Mouse (Mus musculus): ENCODE results near the gene Rnaseh2c.

Gene Rnaseh2c

DNA sequence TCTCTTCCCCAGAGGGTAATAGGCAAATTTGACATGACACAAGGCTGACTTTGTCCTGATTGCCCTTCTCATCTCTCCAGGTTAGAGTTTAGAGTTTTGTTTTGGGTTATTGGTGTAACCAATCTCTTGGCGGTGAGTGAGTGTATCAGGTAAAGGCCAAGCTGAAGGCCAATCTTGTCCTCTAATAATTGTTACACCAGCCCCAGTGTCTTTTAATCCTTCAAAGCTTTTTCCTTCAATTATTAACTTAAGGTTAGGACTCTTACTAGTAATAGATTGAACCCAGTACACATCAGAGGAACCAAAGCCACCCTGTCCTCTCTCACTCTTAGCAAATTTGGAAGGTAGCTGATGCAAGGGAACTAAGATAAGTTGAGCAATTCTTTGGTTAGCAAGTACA is 26.3 kb upstream of the Rnaseh2c start:
- no peak for DNase-seq (ENCODE audit: low spot score in 2 of 2)

DNA sequence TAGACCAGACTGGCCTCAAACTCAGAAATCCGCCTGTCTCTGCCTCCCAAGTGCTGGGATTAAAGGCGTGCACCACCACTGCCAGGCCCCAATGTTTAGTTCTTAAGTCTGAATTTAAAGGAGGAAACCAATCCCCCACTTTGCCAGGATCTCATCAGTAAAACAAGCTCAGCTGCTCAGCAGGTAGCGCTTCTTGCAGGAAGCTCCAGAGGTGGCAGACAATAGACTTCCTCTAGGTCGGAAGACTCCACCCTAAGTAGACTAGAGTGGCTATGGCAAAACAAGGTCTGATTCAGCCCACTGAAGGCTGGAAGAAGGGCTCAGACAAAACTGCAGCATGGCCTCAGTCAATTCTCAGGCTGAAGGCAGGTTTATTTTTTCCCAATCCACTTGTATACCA is 21.7 kb upstream of the Rnaseh2c start:
- DNase-seq (ENCODE audit: low spot score in 2 of 2), result no peak

DNA sequence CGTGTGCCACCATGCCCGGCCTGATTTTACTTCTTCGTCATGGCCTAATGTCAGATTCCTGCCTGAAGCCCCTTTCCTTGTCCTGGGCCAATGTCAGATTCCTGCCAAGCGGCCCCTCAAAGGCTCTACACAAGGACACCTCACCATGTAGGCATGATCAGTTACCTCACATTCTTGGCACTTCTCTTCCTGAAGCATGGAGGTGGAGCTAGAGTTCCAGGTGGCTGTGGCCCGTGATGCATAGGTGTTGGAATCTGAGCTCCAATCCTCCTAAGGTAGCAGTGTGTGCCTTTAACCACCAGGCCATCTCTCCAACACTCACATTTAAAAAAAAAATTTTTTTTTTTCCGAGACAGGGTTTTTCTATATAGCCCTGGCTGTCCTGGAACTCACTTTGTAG is 20.9 kb upstream of the Rnaseh2c start:
- no peak for DNase-seq (ENCODE audit: low spot score in 2 of 2)

DNA sequence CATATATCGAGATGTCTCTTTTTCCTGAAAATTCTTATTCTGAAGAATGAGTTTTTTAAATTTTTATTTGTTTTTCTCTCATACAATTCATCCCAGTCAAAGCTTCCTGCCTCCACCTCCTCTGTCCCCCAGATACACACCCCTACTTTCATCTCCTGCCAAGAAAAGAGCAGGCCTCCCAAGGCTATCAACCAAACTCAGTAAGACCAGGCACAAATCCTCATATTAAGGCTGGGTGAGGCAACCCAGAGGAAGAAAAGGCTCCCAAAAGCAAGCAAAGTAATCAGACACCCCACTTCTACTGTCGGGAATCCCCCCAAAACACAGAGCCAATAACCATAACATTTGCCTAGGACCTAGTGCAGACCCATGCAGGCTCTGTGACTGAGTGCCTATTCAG is 19.7 kb upstream of the Rnaseh2c start:
- no peak for DNase-seq (ENCODE audit: low spot score in 2 of 2)

DNA sequence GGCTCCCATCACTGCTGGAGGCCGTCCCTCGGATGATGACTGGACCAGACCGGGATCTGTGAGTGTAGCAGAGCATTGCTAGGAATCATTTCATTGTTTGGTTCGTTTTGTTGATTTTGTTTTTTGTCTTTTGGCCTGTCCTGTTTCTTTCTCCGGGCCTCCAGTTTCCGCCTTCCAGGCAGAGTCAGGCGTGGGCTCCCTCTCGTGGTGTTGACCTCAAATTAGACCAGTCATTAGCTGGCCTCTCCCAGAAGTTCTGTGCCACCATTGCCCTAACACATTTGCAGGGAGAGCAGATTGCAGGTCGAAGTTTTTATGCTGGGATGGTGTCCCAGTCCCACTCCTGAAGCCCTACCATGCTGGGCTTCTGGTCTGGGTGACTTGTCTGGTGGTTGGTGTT is 12.5 kb upstream of the Rnaseh2c start:
- DNase-seq (ENCODE audit: low spot score in 2 of 2), result no peak

DNA sequence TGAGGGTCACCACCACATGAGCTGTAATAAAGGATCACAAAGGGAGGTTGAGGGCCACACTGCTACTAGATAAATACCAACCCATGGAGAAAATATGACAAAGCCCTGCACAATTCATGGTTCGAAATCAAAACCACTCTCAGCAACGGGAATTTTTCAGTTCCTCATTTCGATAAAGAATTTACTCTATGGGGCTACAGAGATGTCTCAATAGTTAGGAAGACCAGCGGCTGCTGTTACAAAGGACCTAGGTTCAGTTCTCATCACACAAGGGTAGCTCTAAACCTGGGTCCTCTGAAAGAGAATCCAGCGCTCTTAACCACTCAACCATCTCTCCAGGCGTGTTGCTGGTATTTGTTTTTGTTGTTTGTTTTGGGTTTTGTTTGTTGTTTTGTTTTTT is 9.8 kb upstream of the Rnaseh2c start:
- DNase-seq (ENCODE audit: low spot score in 2 of 2), result no peak

DNA sequence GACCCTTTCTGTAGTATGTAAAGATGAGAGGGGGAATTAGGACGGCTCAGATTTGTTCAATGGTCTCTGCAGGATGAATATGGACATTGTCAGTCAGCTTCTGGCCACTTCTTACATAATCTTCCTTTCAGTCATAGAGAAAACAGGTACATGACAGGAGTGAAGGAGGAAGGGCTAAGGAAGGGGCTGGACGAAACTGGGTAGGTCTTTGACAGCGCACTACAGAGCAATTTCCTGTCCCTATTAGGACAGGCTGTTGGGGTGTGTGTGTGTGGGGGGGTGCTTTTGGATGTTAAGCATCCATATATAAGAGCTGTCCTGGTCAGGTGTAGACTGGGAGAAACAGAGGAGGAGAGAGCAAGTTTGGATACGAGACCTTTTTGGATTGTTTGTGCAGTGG is 2.4 kb upstream of the Rnaseh2c start:
- no peak for DNase-seq (ENCODE audit: low spot score in 2 of 2)

DNA sequence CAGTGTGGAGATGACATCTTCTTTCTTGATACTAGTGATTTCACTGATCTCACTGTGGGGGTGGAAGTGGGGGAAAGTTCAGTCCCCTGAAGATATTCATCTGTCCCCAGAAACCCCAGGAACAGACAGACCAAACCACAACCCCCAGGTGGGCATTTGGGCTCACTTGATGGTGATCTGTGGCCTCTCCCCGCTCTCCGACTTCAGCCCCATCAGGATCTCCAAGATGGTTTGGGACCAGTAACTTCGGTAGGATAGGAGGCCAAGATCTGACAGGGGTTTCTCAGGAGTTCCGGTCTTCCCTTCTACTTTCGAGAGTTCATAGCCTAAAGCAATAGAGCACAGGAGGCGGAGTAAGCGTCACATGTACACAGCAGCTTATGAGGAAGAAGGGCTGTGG is 2.0 kb downstream of the Rnaseh2c start:
- DNase-seq (ENCODE audit: low spot score in 2 of 2), result no peak

DNA sequence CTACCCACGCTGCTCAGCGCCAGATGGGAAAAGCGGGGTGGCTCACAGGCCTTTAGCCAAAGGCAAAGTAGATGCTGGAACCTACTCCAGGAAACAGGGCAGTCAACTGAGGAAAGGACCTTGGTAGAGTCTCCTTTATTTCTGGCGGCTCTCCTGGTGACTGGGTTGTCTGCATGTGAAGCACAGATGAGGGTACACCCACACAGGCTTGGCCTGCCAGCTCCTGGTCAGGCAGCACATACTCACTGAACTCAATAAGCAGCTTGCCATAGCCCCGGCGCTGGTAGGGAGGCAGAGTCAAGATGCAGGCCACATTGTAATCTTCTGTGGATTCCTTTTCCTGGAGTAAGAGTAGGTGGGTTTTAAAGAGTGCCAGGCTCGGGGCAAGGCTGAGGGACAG is 3.5 kb downstream of the Rnaseh2c start:
- DNase-seq (ENCODE audit: low spot score in 2 of 2), result peak in 1 of 2 experiments; percentile 37

DNA sequence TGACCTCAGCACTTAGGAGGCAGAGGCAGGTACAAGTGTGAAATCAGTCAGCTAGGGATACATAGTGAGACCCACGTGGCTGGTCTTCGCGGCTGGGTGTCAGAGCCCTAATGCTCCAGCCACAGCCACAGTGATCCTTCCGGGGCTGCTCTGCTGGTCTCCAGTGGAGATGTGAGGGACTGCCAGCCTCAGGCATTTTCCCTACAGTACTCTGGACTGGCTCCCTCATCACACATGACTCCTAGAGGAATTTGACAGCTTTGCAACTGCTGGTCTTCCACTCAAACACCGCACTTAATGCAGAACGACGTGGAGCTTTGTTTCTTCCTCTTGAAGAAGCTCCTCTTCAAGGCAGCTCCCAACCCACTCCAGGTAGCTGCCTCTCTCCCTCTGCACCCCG is 4.5 kb downstream of the Rnaseh2c start:
- peak in 1 of 2 experiments; percentile 46 for DNase-seq (ENCODE audit: low spot score in 2 of 2)

DNA sequence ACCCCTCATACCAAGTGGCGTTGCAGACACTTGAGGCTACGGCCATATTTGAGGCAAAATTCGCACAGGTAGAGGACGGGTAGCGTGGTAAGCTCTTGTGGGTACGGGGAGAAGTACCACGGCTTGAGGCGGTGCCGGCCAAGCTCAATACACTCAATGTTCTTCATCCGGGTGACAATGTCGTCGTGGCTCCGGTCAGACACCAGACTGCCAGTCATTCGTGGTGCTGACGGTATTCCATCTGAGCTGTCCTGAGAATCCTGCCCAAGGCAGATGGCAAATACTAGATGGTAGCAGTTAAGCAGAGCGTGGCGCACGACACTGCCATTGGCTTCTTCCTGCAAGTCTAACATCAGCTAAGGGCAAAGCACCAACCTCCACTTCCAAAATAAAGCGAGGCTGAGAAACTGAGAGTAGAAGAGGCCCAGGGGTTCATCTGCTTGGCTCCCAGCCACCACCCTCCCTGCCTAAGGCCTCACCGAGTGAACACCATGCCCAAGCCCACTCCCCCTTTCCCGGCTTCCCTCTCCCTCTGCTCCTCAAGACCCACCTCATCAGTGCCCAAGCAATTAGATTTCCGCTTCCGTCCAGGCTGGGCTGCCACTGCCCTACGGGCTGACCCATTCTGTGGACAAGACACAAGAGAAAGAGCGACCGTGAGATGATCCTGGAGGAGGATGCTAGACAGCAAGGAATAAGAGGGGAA is 6.2 kb downstream of the Rnaseh2c start:
- no peak for DNase-seq (ENCODE audit: low spot score in 2 of 2)

DNA sequence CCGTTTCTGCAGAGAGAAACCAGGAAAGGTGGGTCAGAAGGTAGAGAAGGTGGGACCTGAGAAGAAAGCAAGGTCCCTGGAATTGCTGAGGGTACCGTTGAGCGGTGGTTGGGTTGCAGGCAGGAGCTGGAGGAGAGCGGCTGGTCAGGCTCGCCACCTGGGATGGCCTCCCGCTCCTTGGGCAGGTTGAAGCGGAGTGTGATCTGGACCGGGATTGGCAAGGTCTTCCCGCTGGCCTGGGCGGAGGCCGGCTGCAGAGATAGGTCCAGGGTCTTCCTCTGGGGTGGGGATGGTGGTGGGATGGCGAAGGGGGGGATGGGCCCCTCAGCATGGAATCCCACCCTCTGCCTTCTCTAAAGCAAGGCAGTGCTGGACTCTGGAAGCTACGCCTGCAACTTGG is 7.0 kb downstream of the Rnaseh2c start:
- peak in 1 of 2 experiments; percentile 51 for DNase-seq (ENCODE audit: low spot score in 2 of 2)

DNA sequence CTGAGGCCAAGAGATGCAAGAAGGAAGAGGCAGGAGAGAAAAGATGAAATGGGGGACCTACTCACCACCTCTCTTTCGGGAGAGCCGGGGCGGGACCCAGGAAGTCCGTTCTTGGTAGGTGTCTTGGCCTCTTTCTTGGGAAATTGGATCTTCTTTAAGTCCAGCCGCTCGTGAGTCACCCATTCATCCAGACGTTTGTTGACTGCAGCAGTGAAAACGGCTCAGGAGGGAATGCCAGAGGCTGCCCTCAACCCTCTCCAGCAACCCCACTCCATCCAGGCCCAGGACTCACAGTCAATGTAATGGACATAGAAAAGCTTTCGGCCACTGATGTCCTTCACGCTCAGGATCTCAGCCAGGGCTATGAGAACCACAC is 7.5 kb downstream of the Rnaseh2c start:
- no peak for DNase-seq (ENCODE audit: low spot score in 2 of 2)

DNA sequence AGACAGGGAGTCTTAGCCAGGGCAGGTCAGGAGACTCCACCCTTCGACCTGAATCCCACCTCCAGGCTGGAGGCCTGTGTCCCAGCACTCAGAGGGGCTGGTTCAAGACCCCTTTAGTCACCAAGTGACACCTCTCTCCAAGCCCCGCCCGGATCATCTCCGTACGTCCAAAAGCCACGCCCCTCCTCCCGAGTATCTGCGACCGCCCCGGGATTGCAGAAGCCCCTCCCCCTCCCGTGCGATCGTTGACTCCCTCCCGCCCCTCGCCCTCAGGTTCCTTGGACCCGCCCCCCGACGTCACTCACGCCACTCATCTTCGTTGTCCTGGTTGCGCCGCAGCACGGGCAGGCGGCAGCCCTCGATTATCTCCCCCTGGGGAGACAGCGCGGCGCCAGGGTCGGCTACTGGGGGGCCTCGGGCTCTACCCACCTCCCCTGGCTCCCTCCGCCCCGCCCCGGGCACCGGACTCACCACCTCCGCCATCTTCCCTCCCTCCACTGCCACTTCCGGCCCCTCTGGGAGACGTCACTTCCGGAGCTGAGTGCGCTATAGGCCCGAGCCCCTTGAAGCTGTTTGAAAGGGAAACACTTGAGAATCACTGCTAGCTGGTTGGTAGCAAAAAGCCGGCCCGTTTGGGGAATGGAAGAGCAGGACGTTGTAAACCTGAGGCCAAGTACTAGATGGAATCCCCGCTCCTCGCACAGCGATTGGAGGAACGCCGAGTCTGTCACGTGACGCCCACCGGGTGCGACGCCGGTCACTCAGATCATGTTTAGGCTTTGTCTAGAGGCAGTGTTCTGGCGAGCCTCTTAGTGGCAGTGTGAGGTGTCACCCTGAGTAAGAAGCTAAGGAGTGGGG is 8.1 kb downstream of the Rnaseh2c start, which contains the start of gene Kat5:
Gene Kat5 (minus strand): TSS at position 691 of the 858 bp plus-strand sequence.
- peak; percentile 93 to 94 for DNase-seq (ENCODE audit: low spot score in 2 of 2)

DNA sequence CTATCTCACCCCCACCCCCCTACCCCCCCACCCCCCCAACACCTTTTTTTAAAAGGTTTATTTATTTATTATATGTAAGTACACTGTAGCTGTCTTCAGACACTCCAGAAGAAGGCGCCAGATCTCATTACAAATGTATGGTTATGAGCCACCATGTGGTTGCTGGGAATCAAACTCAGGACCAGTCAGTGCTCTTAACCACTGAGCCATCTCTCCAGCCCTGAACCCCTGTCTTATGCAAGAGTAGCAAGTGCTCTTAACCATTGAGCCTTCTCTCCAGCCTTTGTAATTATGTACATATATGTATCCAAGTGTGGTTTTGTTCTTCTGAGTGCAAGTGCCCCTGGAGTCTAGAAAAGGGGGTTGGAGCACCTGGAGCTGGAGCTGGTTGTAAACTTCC is 10.3 kb downstream of the Rnaseh2c start:
- no peak for DNase-seq (ENCODE audit: low spot score in 2 of 2)

DNA sequence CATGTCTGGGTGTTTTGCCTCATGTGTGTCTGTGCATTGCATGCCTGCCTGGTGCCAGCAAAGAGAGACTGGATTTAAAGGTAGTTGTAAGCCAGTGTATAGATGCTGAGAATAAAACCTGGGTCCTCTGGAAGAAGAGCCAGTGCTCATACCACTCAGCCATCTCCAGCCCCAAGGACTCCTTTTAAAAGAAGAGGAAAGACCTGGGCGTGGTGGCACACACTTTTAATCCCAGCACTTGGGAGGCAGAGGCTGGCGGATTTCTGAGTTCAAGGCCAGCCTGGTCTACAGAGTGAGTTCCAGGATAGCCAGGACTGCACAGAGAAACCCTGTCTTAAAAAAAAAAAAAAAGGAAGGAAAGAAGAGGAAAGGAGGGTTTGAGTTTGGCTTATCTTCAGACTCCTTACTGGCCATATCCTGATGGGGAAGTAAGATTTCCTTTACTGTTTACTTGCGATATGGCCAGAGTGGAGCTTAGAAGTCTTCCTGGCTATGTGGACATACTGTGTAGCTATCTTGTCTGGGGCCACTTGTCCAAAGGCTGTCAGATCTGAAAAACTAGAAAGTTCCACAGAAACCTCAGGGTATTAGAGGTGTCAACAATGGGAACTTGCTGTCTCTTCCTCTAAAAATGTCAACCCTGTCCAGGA is 11.2 kb downstream of the Rnaseh2c start:
- no peak for DNase-seq (ENCODE audit: low spot score in 2 of 2)

DNA sequence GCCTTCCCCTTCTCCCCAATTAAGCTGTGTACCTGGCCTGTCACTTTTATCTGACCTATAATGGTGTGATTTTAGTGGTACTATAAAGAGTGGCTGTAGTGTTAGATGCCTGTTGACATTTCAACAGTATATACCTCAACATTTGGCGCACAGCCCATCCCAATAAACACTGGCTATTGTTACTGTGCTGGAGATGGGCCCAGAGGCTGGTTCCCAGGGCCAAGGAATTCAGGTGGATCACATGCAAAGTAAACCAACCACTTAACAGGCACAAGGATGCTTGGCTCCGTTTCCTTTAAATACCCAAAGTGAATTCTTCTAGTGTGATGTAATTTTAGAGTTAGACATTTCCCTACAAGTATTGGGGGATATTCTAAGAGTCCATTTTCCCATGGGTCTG is 13.3 kb downstream of the Rnaseh2c start:
- DNase-seq (ENCODE audit: low spot score in 2 of 2), result no peak

DNA sequence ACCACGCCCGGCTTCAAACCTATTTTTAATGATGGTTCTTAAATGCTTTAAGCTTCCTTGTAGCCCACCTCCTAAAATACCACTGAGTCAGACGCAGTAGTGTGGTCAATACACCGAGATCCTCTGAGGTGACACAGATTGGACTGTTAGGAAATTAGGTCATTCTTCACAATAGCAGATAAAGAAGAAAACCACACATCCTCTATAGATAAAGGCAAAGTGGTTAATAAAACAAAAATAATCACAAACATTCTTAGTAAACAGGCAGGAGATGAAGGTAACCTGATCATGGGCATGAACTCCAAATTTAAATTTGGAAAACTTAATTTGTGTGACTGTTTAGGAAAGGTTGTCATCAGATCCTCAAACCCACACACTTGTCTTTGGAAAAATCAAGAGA is 18.3 kb downstream of the Rnaseh2c start:
- DNase-seq (ENCODE audit: low spot score in 2 of 2), result no peak

DNA sequence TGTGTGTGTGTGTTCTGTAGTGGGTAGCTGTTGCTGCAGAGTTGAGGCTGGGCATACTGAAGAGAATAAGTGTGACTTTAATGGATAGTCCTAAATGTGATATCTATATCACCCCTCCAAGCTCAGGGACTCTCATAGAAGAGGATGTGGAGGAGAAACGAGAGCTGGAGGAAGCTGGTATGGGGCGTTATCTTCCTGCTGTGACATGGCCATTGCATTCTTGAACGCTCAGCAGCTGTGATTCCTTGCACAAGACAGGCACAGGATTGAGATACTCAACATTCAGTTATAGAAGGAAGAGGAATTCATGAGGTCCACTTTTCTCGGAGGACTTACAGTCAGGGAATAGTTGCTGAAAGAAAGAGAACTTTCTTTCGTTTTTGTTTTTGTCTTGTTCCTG is 20.2 kb downstream of the Rnaseh2c start:
- DNase-seq (ENCODE audit: low spot score in 2 of 2), result no peak

DNA sequence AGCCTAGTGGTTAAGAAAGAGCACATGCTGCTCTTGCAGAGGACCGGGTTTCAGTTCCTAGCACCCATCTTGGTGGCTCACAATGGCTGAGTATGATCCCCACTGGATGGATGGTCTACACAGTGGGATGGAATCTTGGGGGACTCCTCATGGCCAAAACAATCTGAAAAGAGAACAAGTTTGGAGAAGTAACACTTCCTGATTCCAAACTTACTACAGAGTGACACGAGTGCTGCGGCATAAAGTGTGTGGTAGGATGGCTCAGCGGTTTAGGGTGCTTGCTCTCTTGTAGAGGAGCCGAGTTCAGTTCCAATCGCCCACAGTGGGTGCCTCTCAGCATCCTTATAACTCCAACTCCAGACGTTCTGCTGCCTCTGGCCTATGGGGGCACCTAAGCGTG is 23.6 kb downstream of the Rnaseh2c start:
- DNase-seq (ENCODE audit: low spot score in 2 of 2), result no peak

DNA sequence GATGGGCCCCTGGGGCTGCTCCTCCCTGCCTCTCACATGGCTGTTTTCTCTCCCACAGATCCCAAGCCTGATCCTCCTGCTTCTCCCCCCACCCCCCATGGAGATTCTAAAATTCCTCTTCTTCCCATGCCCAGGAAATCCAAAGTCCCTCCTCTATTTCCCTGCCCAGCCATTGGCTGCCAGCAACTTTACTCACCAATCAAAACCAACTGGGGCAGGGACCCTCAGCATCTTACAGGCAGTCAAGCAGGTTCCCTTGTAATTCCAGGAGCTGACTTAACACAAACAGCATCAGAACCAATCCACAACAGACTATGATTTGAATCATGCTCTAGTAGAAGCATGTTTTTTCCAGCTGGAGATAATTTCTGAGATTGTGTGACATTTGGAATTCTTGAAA is 28.2 kb downstream of the Rnaseh2c start:
- no peak for DNase-seq (ENCODE audit: low spot score in 2 of 2)

DNA sequence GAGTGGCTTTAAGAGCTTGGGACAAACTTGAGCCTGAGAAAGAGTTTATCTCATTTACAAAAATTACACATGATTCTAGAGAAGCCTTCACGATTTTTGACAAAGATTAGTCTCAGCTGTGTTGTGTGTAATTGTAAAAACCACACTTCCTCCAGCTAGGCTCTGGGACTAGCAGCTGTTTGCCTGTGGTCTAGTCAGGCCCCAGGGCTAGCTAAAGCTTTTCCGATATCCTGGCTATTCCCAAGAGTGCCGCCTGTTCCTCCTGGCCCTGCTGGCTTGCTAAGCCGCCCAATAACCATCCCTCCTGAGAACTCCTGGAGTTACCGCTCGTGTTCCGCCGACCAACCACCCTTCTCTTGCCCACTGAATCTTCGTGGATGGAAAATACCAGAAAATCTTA is 30.4 kb downstream of the Rnaseh2c start:
- DNase-seq (ENCODE audit: low spot score in 2 of 2), result no peak

DNA sequence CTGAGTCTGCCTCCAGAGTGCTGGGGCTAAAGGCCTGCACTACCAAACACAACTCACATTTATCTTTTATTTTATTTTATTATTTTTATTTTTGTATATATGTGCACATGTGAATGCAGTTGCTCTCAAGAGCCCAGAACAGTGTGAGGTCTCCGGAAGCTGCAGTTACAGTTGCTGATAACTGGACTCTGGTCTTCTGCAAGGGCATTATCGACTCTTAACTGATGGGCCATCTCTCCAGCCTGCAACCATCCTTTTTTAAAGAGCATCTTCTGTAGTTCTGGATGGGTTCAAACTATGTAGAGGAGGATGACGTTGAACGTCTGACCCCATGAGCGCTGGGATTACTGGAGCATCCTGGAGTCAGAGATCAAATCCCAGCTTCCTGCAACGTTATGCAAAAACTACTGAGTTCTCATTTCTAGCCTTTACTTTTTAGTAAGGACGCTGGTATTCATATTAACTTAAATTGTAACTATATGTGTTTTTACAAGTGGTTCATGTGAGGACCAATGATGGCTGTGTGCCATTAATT is 34.4 kb downstream of the Rnaseh2c start:
- no peak for DNase-seq (ENCODE audit: low spot score in 2 of 2)
